Mouse (Mus musculus) cerebellum, postnatal 36 days (tissue): ENCODE data around the gene Med22.

ENCODE experiments used
- DNase-seq, 2 experiments: peaks; one replicate each; pipeline ENCODE4 v3.0.0; 2021 to 2022; ENCODE audit warnings: mixed read lengths in 2 of 2

Gene Med22

DNA sequence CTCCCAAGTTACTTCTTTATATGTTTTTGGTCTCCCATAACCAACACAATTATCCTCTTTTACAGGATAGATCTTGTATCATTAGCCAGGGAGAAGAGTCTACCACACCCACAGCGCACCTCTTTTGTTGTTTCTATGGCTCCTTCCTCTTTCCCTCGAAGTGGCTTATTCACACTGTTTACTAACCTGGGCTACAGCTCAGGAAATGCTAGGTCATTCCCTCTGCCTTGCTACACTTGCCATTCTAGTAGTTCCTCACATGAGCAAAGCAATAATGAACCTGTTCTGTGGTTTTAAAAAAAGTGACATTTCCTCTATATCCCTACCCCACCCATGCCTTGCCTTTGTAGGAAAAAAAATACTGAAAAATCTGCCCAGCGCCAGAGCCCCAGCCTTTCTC is 47.6 kb downstream of the Med22 start:
- DNase-seq, result no peak
